Mouse (Mus musculus) lung, postnatal 0 days (tissue): ENCODE data around the gene Ctla2b.

Experiments
- CTCF ChIP-seq: IDR thresholded peaks from 2 replicates; pipeline ENCODE4 v1.5.1; 2016; ENCODE audit warnings: antibody characterized with exemption, mild to moderate bottlenecking
- EP300 ChIP-seq: IDR thresholded peaks from 2 replicates; pipeline ENCODE4 v1.6.1; 2016; ENCODE audit warnings: antibody characterized with exemption, mild to moderate bottlenecking, control low read depth

DNA sequence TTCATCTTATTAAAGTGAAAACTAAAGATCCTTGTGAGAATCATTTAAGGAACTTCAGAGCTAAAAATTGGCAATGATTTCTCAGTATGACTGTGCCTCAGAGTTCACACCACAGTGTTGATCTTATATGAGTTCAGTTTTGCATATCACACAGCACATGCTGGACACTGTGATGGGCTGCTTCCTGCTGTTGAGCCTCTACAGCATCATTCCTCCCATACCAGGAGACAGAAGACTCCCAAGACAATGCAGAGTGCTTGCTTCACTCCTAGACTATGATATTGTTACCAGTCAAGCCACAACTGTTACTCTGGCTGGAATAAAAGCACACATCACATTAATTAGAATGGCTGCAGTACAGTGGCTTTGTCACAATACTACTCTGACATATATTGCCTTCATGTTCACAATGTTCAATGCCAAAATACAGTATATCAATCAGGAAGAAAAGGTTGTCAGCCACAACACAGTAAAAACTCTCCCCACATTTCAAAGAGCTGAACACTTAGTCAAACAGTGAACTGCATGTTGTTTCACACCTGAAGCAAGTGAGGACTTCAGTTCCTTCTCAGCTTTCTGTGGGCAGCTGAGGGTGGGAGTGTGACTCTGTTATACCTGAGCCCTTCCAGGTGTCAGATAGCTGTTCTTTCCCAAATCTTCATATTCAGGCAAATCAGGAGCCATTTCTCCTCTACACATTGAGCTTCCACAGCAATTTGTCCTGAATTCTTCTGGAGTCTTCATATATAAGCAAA lies 1.7 kb downstream of the Ctla2b start:
- TF ChIP-seq CTCF (no peak), EP300 (no peak)
